Mouse (Mus musculus) hindbrain, postnatal 0 days (tissue): Measurements from ENCODE around the gene Rras. TPM values are rescaled to one million over a fixed set of nuclear protein-coding genes. Genes with fewer than 3 reads are reported as not detected.

Source experiments
- ATAC-seq: fragments of 200-750 bp; cut with Nextera tagmentation; 2 replicates; pipeline ENCODE4 v1.8.0; 2017; ENCODE audit warnings: mild to moderate bottlenecking, moderate TSS enrichment, moderate library complexity
- DNase-seq: peaks from one replicate; pipeline ENCODE4 v3.0.0-alpha.2; 2015; ENCODE audit warnings: low spot score
- H3K27ac ChIP-seq: fragments of 300-500 bp; sonication (generic); 2 replicates; pipeline ENCODE4 v1.5.1; 2014; ENCODE audit warnings: mild to moderate bottlenecking
- H3K27me3 ChIP-seq: fragments of 300-500 bp; sonication (generic); 2 replicates; pipeline ENCODE4 v1.6.1; 2014; ENCODE audit warnings: low read length, mixed read lengths; ENCODE audit not compliant: insufficient read depth
- H3K36me3 ChIP-seq: fragments of 300-500 bp; sonication (generic); 2 replicates; pipeline ENCODE4 v1.6.1; 2014; ENCODE audit warnings: low read length, mixed read lengths; ENCODE audit not compliant: insufficient read depth
- H3K4me1 ChIP-seq: fragments of 300-500 bp; sonication (generic); 2 replicates; pipeline ENCODE4 v1.6.1; 2014; ENCODE audit warnings: antibody characterized with exemption, low read length, mixed read lengths; ENCODE audit not compliant: insufficient read depth
- H3K4me2 ChIP-seq: fragments of 300-500 bp; sonication (generic); 2 replicates; pipeline ENCODE4 v1.6.1; 2014; ENCODE audit warnings: low read depth, mild to moderate bottlenecking, low read length, moderate library complexity, mixed read lengths
- H3K4me3 ChIP-seq: fragments of 300-500 bp; sonication (generic); 2 replicates; pipeline ENCODE4 v1.5.1; 2014; ENCODE audit warnings: low read length
- H3K9ac ChIP-seq: fragments of 300-500 bp; sonication (generic); replicated peaks from 2 replicates; pipeline ENCODE4 v1.6.1; 2014; ENCODE audit warnings: mild to moderate bottlenecking, low read length, moderate library complexity, mixed read lengths
- H3K9me3 ChIP-seq: fragments of 300-500 bp; sonication (generic); 2 replicates; pipeline ENCODE4 v1.6.1; 2016; ENCODE audit warnings: low read length, mixed read lengths
- CTCF ChIP-seq: IDR thresholded peaks from 2 replicates; pipeline ENCODE4 v1.5.1; 2016; ENCODE audit warnings: antibody characterized with exemption, control low read depth, low read depth
- WGBS: fragments of 180-500 bp; shearing (Covaris S2); extraction: QIAGEN DNeasy Blood & Tissue Kit; methylation state at CpG from one replicate; pipeline ENCODE4 v1.1.7; 2014; 5-methylcytosine and 5-hydroxymethylcytosine counted together
- polyA plus RNA-seq: library from polyadenylated mRNA; unstranded; fragments of >200 nt; fragmentation: Nextera tagmentation; extraction: Ambion mirVana; gene quantifications from 2 replicates; pipeline ENCODE4 v1.2.1, GENCODE M21; 2015
- total RNA-seq: library from RNA; depleted of rRNA; stranded (reverse); fragments of >200 nt; gene quantifications from 2 replicates; pipeline ENCODE4 v1.2.3, GENCODE M21; 2014

Rras gene
- total and polyA plus RNA-seq, 2 experiments from 2014 or later: 16.9 to 18.6 TPM

- WGBS: 74% methylated on average over 10 of the region's 10 CpGs
- no peak for TF ChIP-seq CTCF
- DNase-seq (peak; percentile 67), ATAC-seq (peak; percentile 25; the same call in 1 of the 2 replicates)
- no peak overlapping the region for H3K4me3 ChIP-seq
- H3K36me3 ChIP-seq: no peaks in the 10 kb centered on the region
- H3K27me3 ChIP-seq: no peaks in the 10 kb centered on the region
- peaks cover 11% of the 10 kb centered on the region for H3K4me1 ChIP-seq
- peak overlapping the region; percentile 77 for H3K27ac ChIP-seq
- no peaks in the 10 kb centered on the region for H3K9me3 ChIP-seq
- no peak overlapping the region for H3K4me2 ChIP-seq
- 0 out of 2 replicates have a peak overlapping the region, but pooled peaks have one; percentile 24 for H3K9ac ChIP-seq
Observed at GRCm38 (mm10) chr7:45058607-45059571, 41.1 kb downstream of the Rras start.

- TF ChIP-seq CTCF: no peak
- DNase-seq (no peak), ATAC-seq (no peak)
- Histone ChIP-seq H3K4me2 (no peak overlapping the region), H3K4me3 (no peak overlapping the region), H3K4me1 (peaks cover 11% of the 10 kb centered on the region), H3K9ac (no peak overlapping the region), H3K9me3 (no peaks in the 10 kb centered on the region), H3K27me3 (no peaks in the 10 kb centered on the region), H3K27ac (no peak overlapping the region), H3K36me3 (no peaks in the 10 kb centered on the region)
- 90% methylated on average over 6 of the region's 6 CpGs for WGBS
Observed at GRCm38 (mm10) chr7:45060632-45061122, 42.9 kb downstream of the Rras start.

- no peak for TF ChIP-seq CTCF
- Histone ChIP-seq H3K4me2 (peak overlapping the region; percentile 56), H3K4me1 (peaks cover 11% of the 10 kb centered on the region), H3K27me3 (no peaks in the 10 kb centered on the region), H3K4me3 (peak overlapping the region; percentile 54), H3K9ac (peak overlapping the region; percentile 47; the same call in 1 of the 2 replicates), H3K36me3 (no peaks in the 10 kb centered on the region), H3K27ac (peak overlapping the region; percentile 85; the same call in 1 of the 2 replicates), H3K9me3 (no peaks in the 10 kb centered on the region)
- no peak for ATAC-seq
- 17% methylated on average over 11 of the region's 11 CpGs for WGBS
- DNase-seq: no peak
Observed at GRCm38 (mm10) chr7:45061532-45062075, 43.8 kb downstream of the Rras start.

GRCm38 (mm10) chr7:45062239-45062835, 44.6 kb downstream of the Rras start, which contains the start of the genes Nosip and Prrg2:
TSS of gene Nosip (plus strand) at chr7:45062429.
TSS of gene Prrg2 (minus strand) at chr7:45062677.
- peak; percentile 98 for DNase-seq
- no peaks in the 10 kb centered on the region for H3K27me3 ChIP-seq
- peak within 1 kb of the TSS; percentile 85 for H3K27ac ChIP-seq
- no peaks in the 10 kb centered on the region for H3K9me3 ChIP-seq
- H3K4me2 ChIP-seq: peak within 1 kb of the TSS; percentile 56
- H3K9ac ChIP-seq: peak within 1 kb of the TSS; percentile 47
- no peaks in the 10 kb centered on the region for H3K36me3 ChIP-seq
- peak; percentile 48 for TF ChIP-seq CTCF
- peak; percentile 90 for ATAC-seq
- WGBS: under 1% methylated on average over 31 of the region's 31 CpGs
- H3K4me1 ChIP-seq: peaks cover 11% of the 10 kb centered on the region
- peak within 1 kb of the TSS; percentile 54 for H3K4me3 ChIP-seq

- DNase-seq: no peak
- no peak for ATAC-seq
- Histone ChIP-seq H3K27ac (no peak overlapping the region), H3K9me3 (no peaks in the 10 kb centered on the region), H3K4me1 (no peaks in the 10 kb centered on the region), H3K4me2 (no peak overlapping the region), H3K4me3 (no peak overlapping the region), H3K36me3 (no peaks in the 10 kb centered on the region), H3K9ac (no peak overlapping the region), H3K27me3 (no peaks in the 10 kb centered on the region)
- 81% methylated on average over 4 of the region's 4 CpGs for WGBS
- TF ChIP-seq CTCF: no peak
Observed at GRCm38 (mm10) chr7:45067190-45067999, 49.6 kb downstream of the Rras start.

- ATAC-seq: 0 out of 2 replicates have a peak, but pooled peaks have one; percentile 21
- Histone ChIP-seq H3K4me1 (no peaks in the 10 kb centered on the region), H3K4me3 (no peak overlapping the region), H3K27ac (no peak overlapping the region), H3K9me3 (no peaks in the 10 kb centered on the region), H3K4me2 (no peak overlapping the region), H3K9ac (no peak overlapping the region), H3K27me3 (no peaks in the 10 kb centered on the region), H3K36me3 (no peaks in the 10 kb centered on the region)
- peak; percentile 78 for TF ChIP-seq CTCF
- 23% methylated on average over 5 of the region's 5 CpGs for WGBS
- DNase-seq: peak; percentile 49
Observed at GRCm38 (mm10) chr7:45068000-45068318, 50.2 kb downstream of the Rras start.
